Mouse (Mus musculus) embryonic facial prominence, embryonic 13.5 days (tissue): ENCODE results near the gene P2ry10. TPM values are rescaled to one million over a fixed set of nuclear protein-coding genes. Genes with fewer than 3 reads are reported as not detected.

Source experiments
- ATAC-seq: fragments of 200-750 bp; cut with Nextera tagmentation; 2 replicates; pipeline ENCODE4 v1.8.0; 2017; ENCODE audit warnings: low read depth; ENCODE audit not compliant: insufficient number of reproducible peaks, insufficient read depth, low FRiP score, low TSS enrichment
- H3K27ac ChIP-seq: fragments of 300-500 bp; sonication (generic); 2 replicates; pipeline ENCODE4 v1.5.1; 2015; ENCODE audit warnings: moderate library complexity, mild to moderate bottlenecking, inconsistent platforms
- H3K27me3 ChIP-seq: fragments of 300-500 bp; sonication (generic); 2 replicates; pipeline ENCODE4 v1.6.1; 2015; ENCODE audit warnings: mild to moderate bottlenecking, inconsistent platforms
- H3K36me3 ChIP-seq: fragments of 300-500 bp; sonication (generic); 2 replicates; pipeline ENCODE4 v1.6.1; 2015; ENCODE audit warnings: mild to moderate bottlenecking, inconsistent platforms
- H3K4me1 ChIP-seq: fragments of 300-500 bp; sonication (generic); 2 replicates; pipeline ENCODE4 v1.6.1; 2015; ENCODE audit warnings: inconsistent platforms
- H3K4me2 ChIP-seq: fragments of 300-500 bp; sonication (generic); 2 replicates; pipeline ENCODE4 v1.6.1; 2015; ENCODE audit warnings: moderate library complexity, mild to moderate bottlenecking, inconsistent platforms
- H3K4me3 ChIP-seq: fragments of 300-500 bp; sonication (generic); 2 replicates; pipeline ENCODE4 v1.5.1; 2015; ENCODE audit warnings: mild to moderate bottlenecking, inconsistent platforms
- H3K9ac ChIP-seq: fragments of 300-500 bp; sonication (generic); 2 replicates; pipeline ENCODE4 v1.6.1; 2015; ENCODE audit warnings: mild to moderate bottlenecking, inconsistent platforms
- H3K9me3 ChIP-seq: fragments of 300-500 bp; sonication (generic); 2 replicates; pipeline ENCODE4 v1.6.1; 2016; ENCODE audit warnings: inconsistent platforms
- WGBS: fragments of 180-500 bp; shearing (Covaris S2); methylation state at CpG from one replicate; pipeline ENCODE4 v1.1.7; 2015; ENCODE audit warnings: mixed read lengths; 5-methylcytosine and 5-hydroxymethylcytosine counted together
- polyA plus RNA-seq: library from polyadenylated mRNA; unstranded; fragments of >200 nt; fragmentation: Nextera tagmentation; extraction: Ambion mirVana; gene quantifications from 2 replicates; pipeline ENCODE4 v1.2.1, GENCODE M21; 2015

Gene P2ry10
- polyA plus RNA-seq, 1 experiment from 2014 or later = 0.11 TPM

- H3K9ac ChIP-seq = no peak within 1 kb of the TSS
- ATAC-seq = no peak
- H3K36me3 ChIP-seq = no peaks in the 10 kb centered on the region
- WGBS = 80% methylated on average over 3 of the region's 3 CpGs
- H3K4me2 ChIP-seq = peak within 1 kb of the TSS; percentile 14; the same call in 1 of the 2 replicates
- peak within 1 kb of the TSS; percentile 55 for H3K27ac ChIP-seq
- H3K27me3 ChIP-seq = 0 out of 2 replicates have a peak, but pooled peaks cover 2% of the 10 kb centered on the region
- H3K4me3 ChIP-seq = no peak within 1 kb of the TSS
- no peaks in the 10 kb centered on the region for H3K9me3 ChIP-seq
- H3K4me1 ChIP-seq = no peaks in the 10 kb centered on the region
Measured at GRCm38 (mm10) chrX:107148681-107149080, 60.4 kb downstream of the P2ry10 start, which contains the start of gene P2ry10b. Gene P2ry10b, plus strand, starts transcription at chrX:107148927.

GRCm38 (mm10) chrX:107149391-107149993, 61.2 kb downstream of the P2ry10 start:
- Histone ChIP-seq H3K9me3 (no peaks in the 10 kb centered on the region), H3K27ac (peak overlapping the region; percentile 55), H3K36me3 (no peaks in the 10 kb centered on the region), H3K4me3 (no peak overlapping the region), H3K27me3 (0 out of 2 replicates have a peak, but pooled peaks cover 2% of the 10 kb centered on the region), H3K9ac (no peak overlapping the region), H3K4me1 (no peaks in the 10 kb centered on the region), H3K4me2 (peak overlapping the region; percentile 14; the same call in 1 of the 2 replicates)
- no peak for ATAC-seq
- 45% methylated on average over 4 of the region's 4 CpGs for WGBS

GRCm38 (mm10) chrX:107150027-107150426, 61.7 kb downstream of the P2ry10 start:
- H3K9me3 ChIP-seq = no peaks in the 10 kb centered on the region
- ATAC-seq = no peak
- H3K4me2 ChIP-seq = 0 out of 2 replicates have a peak overlapping the region, but pooled peaks have one; percentile 14
- H3K27ac ChIP-seq = peak overlapping the region; percentile 55; the same call in 1 of the 2 replicates
- H3K9ac ChIP-seq = no peak overlapping the region
- WGBS = 32% methylated on average over 5 of the region's 5 CpGs
- 0 out of 2 replicates have a peak, but pooled peaks cover 2% of the 10 kb centered on the region for H3K27me3 ChIP-seq
- no peaks in the 10 kb centered on the region for H3K36me3 ChIP-seq
- no peak overlapping the region for H3K4me3 ChIP-seq
- no peaks in the 10 kb centered on the region for H3K4me1 ChIP-seq

GRCm38 (mm10) chrX:107150752-107151515, 62.6 kb downstream of the P2ry10 start:
- Histone ChIP-seq H3K4me3 (no peak overlapping the region), H3K27ac (peak overlapping the region; percentile 77), H3K9me3 (no peaks in the 10 kb centered on the region), H3K27me3 (0 out of 2 replicates have a peak, but pooled peaks cover 2% of the 10 kb centered on the region), H3K4me2 (peak overlapping the region; percentile 18; the same call in 1 of the 2 replicates), H3K9ac (no peak overlapping the region), H3K4me1 (no peaks in the 10 kb centered on the region), H3K36me3 (no peaks in the 10 kb centered on the region)
- peak; percentile 62; the same call in 1 of the 2 replicates for ATAC-seq
- 51% methylated on average over 4 of the region's 4 CpGs for WGBS

Other genes starting within 250 kb of the P2ry10 start
- gene Rtl3, start 247.8 kb upstream of the P2ry10 start, polyA plus RNA-seq = 46.2 and 47.3 TPM in 2 replicates
- gene Lpar4, start 167.9 kb upstream of the P2ry10 start, polyA plus RNA-seq = 28.8 and 35.8 TPM in 2 replicates
- 1.6 and 2.7 TPM in 2 replicates for gene P2ry10b, start 60.4 kb downstream of the P2ry10 start, polyA plus RNA-seq
- 0.08 TPM in 1 of 2 replicates, not detected in the other for gene Gpr174, start 167.4 kb downstream of the P2ry10 start, polyA plus RNA-seq